In genomic region chr1:152524987-152525648, GRCm38 (mm10) we compare ENCODE assay signal across 8 mouse cellular contexts.
DNase-seq lines count a peak whose midpoint lies in the region; ATAC-seq and TF ChIP-seq lines count a peak whose summit lies in the region.

No protein-coding gene starts in this region.

- no peaks in the 10 kb centered on the region for H3K9me3 ChIP-seq in heart, embryonic 14.5 days (ENCODE audit: control insufficient read depth, low read length)
- H3K9me3 ChIP-seq in liver, embryonic 11.5 days (ENCODE audit: control insufficient read depth, low read length) = no peaks in the 10 kb centered on the region
- H3K9me3 ChIP-seq in stomach, embryonic 14.5 days (ENCODE audit: control insufficient read depth, low read depth, low read length) = no peaks in the 10 kb centered on the region

- WGBS in heart, embryonic 14.5 days = 7% methylated on average over 6 of the region's 6 CpGs
- 14% methylated on average over 6 of the region's 6 CpGs for WGBS in liver, embryonic 11.5 days
- WGBS in stomach, embryonic 14.5 days = 19% methylated on average over 6 of the region's 6 CpGs

- ATAC-seq in heart, embryonic 14.5 days (ENCODE audit: insufficient number of reproducible peaks, insufficient read depth, low FRiP score, low read depth) = peak; percentile 33; the same call in 1 of the 2 replicates
- ATAC-seq in liver, embryonic 11.5 days (replicated peaks; ENCODE audit: low FRiP score) = no peak
- ATAC-seq in stomach, embryonic 14.5 days (ENCODE audit: insufficient number of reproducible peaks, insufficient read depth, low FRiP score, low read depth) = peak; percentile 60; the same call in 1 of the 2 replicates

- no peaks in the 10 kb centered on the region for H3K27me3 ChIP-seq in heart, embryonic 14.5 days (ENCODE audit: control insufficient read depth, insufficient read depth, low read length)
- H3K27me3 ChIP-seq in liver, embryonic 11.5 days (replicated peaks; ENCODE audit: control insufficient read depth, insufficient read depth, low read length) = no peaks in the 10 kb centered on the region
- H3K27me3 ChIP-seq in stomach, embryonic 14.5 days (ENCODE audit: control insufficient read depth, insufficient read depth, low read length) = no peaks in the 10 kb centered on the region

- TF ChIP-seq CTCF in brain, embryonic 14.5 days (IDR thresholded peaks at IDR 0.05; ENCODE audit: borderline replicate concordance, extremely low read depth, insufficient read depth, insufficient read length) = peak; percentile 84

- H3K9ac ChIP-seq in heart, embryonic 14.5 days (ENCODE audit: low read length) = peak overlapping the region; percentile 62; the same call in 1 of the 2 replicates
- H3K9ac ChIP-seq in liver, embryonic 11.5 days (ENCODE audit: low read depth, low read length) = no peak overlapping the region
- H3K9ac ChIP-seq in stomach, embryonic 14.5 days (replicated peaks; ENCODE audit: low read depth, low read length) = no peak overlapping the region

- H3K4me3 ChIP-seq in heart, embryonic 14.5 days (ENCODE audit: control insufficient read depth in 1 of 2, insufficient read depth in 1 of 2, low read depth in 1 of 2, low read length in 2 of 2) = no peak overlapping the region
- H3K4me3 ChIP-seq in liver, embryonic 11.5 days (ENCODE audit: low read depth, low read length) = no peak overlapping the region
- no peak overlapping the region for H3K4me3 ChIP-seq in stomach, embryonic 14.5 days (ENCODE audit: low read depth, low read length)

- H3K27ac ChIP-seq in heart, embryonic 14.5 days (replicated peaks in 1 of 2; ENCODE audit: control insufficient read depth in 1 of 2, insufficient read depth in 1 of 2, low read depth in 2 of 2, low read length in 2 of 2) = peak overlapping the region; percentile 78 to 94
- H3K27ac ChIP-seq in liver, embryonic 11.5 days (ENCODE audit: low read depth, low read length) = no peak overlapping the region
- no peak overlapping the region for H3K27ac ChIP-seq in stomach, embryonic 14.5 days (ENCODE audit: low read length)

- peaks cover 83% of the 10 kb centered on the region for H3K36me3 ChIP-seq in heart, embryonic 14.5 days (ENCODE audit: control insufficient read depth, insufficient read depth, low read length)
- H3K36me3 ChIP-seq in liver, embryonic 11.5 days (ENCODE audit: control insufficient read depth, insufficient read depth, low read length) = peaks cover 8% of the 10 kb centered on the region; the same call in 1 of the 2 replicates
- H3K36me3 ChIP-seq in stomach, embryonic 14.5 days (ENCODE audit: control insufficient read depth, insufficient read depth, low read length) = peaks cover 24% of the 10 kb centered on the region

- DNase-seq in CD4-positive helper T cell, adult 2 months (ENCODE audit: low read depth, low spot score) = peak; percentile 62
- peak; percentile 93 for DNase-seq in brain, embryonic 14.5 days (ENCODE audit: low read depth)
- peak; percentile 91 for DNase-seq in fibroblast of lung, adult 2 months (ENCODE audit: low read depth)
- peak; percentile 81 for DNase-seq in kidney, postnatal 10 days
- DNase-seq in liver, embryonic 11.5 days (ENCODE audit: low spot score) = peak; percentile 46
- DNase-seq in natural killer cell, adult 2 months (ENCODE audit: low spot score in 2 of 2) = peak; percentile 55 to 70

- peaks cover 27 to 59% of the 10 kb centered on the region in 2 experiments for H3K4me1 ChIP-seq in heart, embryonic 14.5 days (ENCODE audit: control insufficient read depth in 2 of 2, insufficient read depth in 2 of 2, low read length in 2 of 2)
- peaks cover 2% of the 10 kb centered on the region; the same call in 1 of the 2 replicates for H3K4me1 ChIP-seq in liver, embryonic 11.5 days (replicated peaks; ENCODE audit: control insufficient read depth, insufficient read depth, low read length)
- H3K4me1 ChIP-seq in stomach, embryonic 14.5 days (ENCODE audit: control insufficient read depth, insufficient read depth, low read length) = 0 out of 2 replicates have a peak, but pooled peaks cover 3% of the 10 kb centered on the region

- TF ChIP-seq POLR2A in brain, embryonic 14.5 days (IDR thresholded peaks at IDR 0.05; ENCODE audit: borderline replicate concordance, extremely low read depth, insufficient read depth, insufficient read length, poor library complexity, severe bottlenecking) = no peak

- H3K4me2 ChIP-seq in heart, embryonic 14.5 days (ENCODE audit: low read length) = no peak overlapping the region
- no peak overlapping the region for H3K4me2 ChIP-seq in liver, embryonic 11.5 days
- H3K4me2 ChIP-seq in stomach, embryonic 14.5 days (replicated peaks; ENCODE audit: low read depth, low read length) = no peak overlapping the region

Comparison
In these comparisons a context has a peak if more than half of its experiments do, and no peak if none do; other contexts are left out.
1. H3K27ac ChIP-seq: peak in heart, embryonic 14.5 days (2 of 2); none in liver, embryonic 11.5 days (single experiment) and stomach, embryonic 14.5 days (single experiment).
2. Peak in every context shown above with its lines, with median percentiles within 50 percentile points of each other: DNase-seq.